Mouse (Mus musculus): ENCODE data around the gene Rmi1.

DNA sequence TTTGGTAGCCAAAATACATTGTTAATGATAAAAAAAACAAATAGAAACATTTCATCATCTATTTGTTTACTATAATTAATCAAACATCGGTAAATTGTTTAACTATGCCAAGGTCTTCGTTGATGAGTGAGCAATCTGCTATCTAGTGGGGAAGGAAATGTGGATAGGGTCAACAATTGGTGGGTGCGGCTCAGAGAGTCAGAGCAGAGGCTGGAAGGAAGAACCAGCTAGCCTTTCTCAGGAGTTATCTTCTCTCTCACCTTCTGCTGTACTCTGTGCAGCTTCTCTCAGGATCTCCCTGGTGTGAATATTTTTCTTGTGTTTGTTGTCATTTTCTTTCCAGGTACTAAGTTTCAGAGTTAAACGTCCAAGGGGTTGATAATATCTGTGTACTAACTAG, 20.2 kb downstream of the Rmi1 start:
- TF ChIP-seq CEBPB (IDR thresholded peaks at IDR 0.05; ENCODE audit: insufficient read depth, poor library complexity, severe bottlenecking) (no peak), MYOG (IDR thresholded peaks at IDR 0.05; ENCODE audit: control insufficient read depth in 1 of 3, insufficient read depth in 1 of 3, insufficient read length in 2 of 3, low read depth in 2 of 3) (no peak), POLR2A (IDR thresholded peaks at IDR 0.05; ENCODE audit: insufficient read length, low read depth) (no peak), TCF12 (IDR thresholded peaks at IDR 0.05; ENCODE audit: insufficient read depth, poor library complexity, severe bottlenecking) (no peak), MAX (IDR thresholded peaks at IDR 0.05; ENCODE audit: low read depth) (no peak), REST (IDR thresholded peaks at IDR 0.05; ENCODE audit: insufficient read depth, insufficient read length) (no peak), E2F4 (IDR thresholded peaks at IDR 0.05; ENCODE audit: insufficient read depth) (no peak), TCF3 (IDR thresholded peaks at IDR 0.05; ENCODE audit: insufficient read length, low read depth) (no peak), USF1 (IDR thresholded peaks at IDR 0.05; ENCODE audit: low read depth) (no peak), POLR2AphosphoS2 (IDR thresholded peaks at IDR 0.05; ENCODE audit: insufficient read length, low read depth) (no peak)

Measured in myocyte (in vitro differentiated cells).